Comparison of ENCODE assay signal across 9 mouse cellular contexts in genomic region chr19:24160460-24160859, GRCm38 (mm10).
DNase-seq lines count a peak whose midpoint lies in the region; ATAC-seq and TF ChIP-seq lines count a peak whose summit lies in the region.
"Had no signal": no experiment of that assay in that cellular context is flagged by ENCODE, and none has a peak within 500 bp of the region (broad histone marks: within the 10 kb centered on the region; RNA-seq: fewer than 3 reads in every experiment).

No protein-coding gene starts in this region.

- H3K9ac ChIP-seq in lung, embryonic 15.5 days, result no peak overlapping the region
- H3K9ac ChIP-seq in forebrain, embryonic 14.5 days (ENCODE audit: low read length), result 0 out of 2 replicates have a peak overlapping the region, but pooled peaks have one; percentile 5
- H3K9ac ChIP-seq in stomach, postnatal 0 days (ENCODE audit: low read length), result no peak overlapping the region
- H3K9ac ChIP-seq: limb, embryonic 15.5 days had no signal

- no peak for TF ChIP-seq EP300 in stomach, postnatal 0 days (optimal IDR thresholded peaks at IDR 0.05)

- TF ChIP-seq CTCF in stomach, postnatal 0 days (IDR thresholded peaks at IDR 0.05; ENCODE audit: low read depth), result no peak

- H3K27me3 ChIP-seq in lung, embryonic 15.5 days, result no peaks in the 10 kb centered on the region
- H3K27me3 ChIP-seq in forebrain, embryonic 14.5 days (replicated peaks; ENCODE audit: control insufficient read depth, insufficient read depth, low read length), result no peaks in the 10 kb centered on the region
- H3K27me3 ChIP-seq in midbrain, embryonic 10.5 days (ENCODE audit: low read depth, poor library complexity, severe bottlenecking), result no peaks in the 10 kb centered on the region
- H3K27me3 ChIP-seq in stomach, postnatal 0 days (ENCODE audit: control insufficient read depth, insufficient read depth, low read length), result no peaks in the 10 kb centered on the region
- H3K27me3 ChIP-seq: limb, embryonic 15.5 days had no signal

- peaks cover 53% of the 10 kb centered on the region for H3K4me1 ChIP-seq in lung, embryonic 15.5 days
- peaks cover 11% of the 10 kb centered on the region for H3K4me1 ChIP-seq in forebrain, embryonic 14.5 days (ENCODE audit: control insufficient read depth, insufficient read depth, low read length)
- H3K4me1 ChIP-seq in midbrain, embryonic 10.5 days, result peaks cover 41% of the 10 kb centered on the region
- 0 out of 2 replicates have a peak, but pooled peaks cover 3% of the 10 kb centered on the region for H3K4me1 ChIP-seq in stomach, postnatal 0 days (replicated peaks; ENCODE audit: control insufficient read depth, insufficient read depth)

- ATAC-seq in lung, embryonic 15.5 days (ENCODE audit: borderline replicate concordance, extremely low read depth, low FRiP score, low TSS enrichment), result peak; percentile 63; the same call in 1 of the 2 replicates
- peak; percentile 70 for ATAC-seq in forebrain, embryonic 14.5 days
- ATAC-seq in stomach, postnatal 0 days (ENCODE audit: low FRiP score, low TSS enrichment), result peak; percentile 58

- H3K4me3 ChIP-seq in lung, embryonic 15.5 days, result no peak overlapping the region
- H3K4me3 ChIP-seq in forebrain, embryonic 14.5 days (ENCODE audit: low read depth, low read length), result no peak overlapping the region
- no peak overlapping the region for H3K4me3 ChIP-seq in midbrain, embryonic 10.5 days
- no peak overlapping the region for H3K4me3 ChIP-seq in stomach, postnatal 0 days (ENCODE audit: low read depth, low read length)
- H3K4me3 ChIP-seq: erythroblast, embryonic 14.5 days; limb, embryonic 15.5 days had no signal

- 17% methylated on average over 8 of the region's 8 CpGs for WGBS in lung, embryonic 15.5 days
- 9% methylated on average over 8 of the region's 8 CpGs for WGBS in forebrain, embryonic 14.5 days
- 37% methylated on average over 8 of the region's 8 CpGs for WGBS in midbrain, embryonic 10.5 days
- 46% methylated on average over 8 of the region's 8 CpGs for WGBS in stomach, postnatal 0 days

- no peaks in the 10 kb centered on the region for H3K36me3 ChIP-seq in lung, embryonic 15.5 days
- H3K36me3 ChIP-seq in forebrain, embryonic 14.5 days (ENCODE audit: control insufficient read depth, insufficient read depth, low read length), result no peaks in the 10 kb centered on the region
- H3K36me3 ChIP-seq in midbrain, embryonic 10.5 days, result no peaks in the 10 kb centered on the region
- no peaks in the 10 kb centered on the region for H3K36me3 ChIP-seq in stomach, postnatal 0 days (ENCODE audit: control insufficient read depth, insufficient read depth, low read length)
- H3K36me3 ChIP-seq: limb, embryonic 15.5 days had no signal

- H3K9me3 ChIP-seq in lung, embryonic 15.5 days, result no peaks in the 10 kb centered on the region
- no peaks in the 10 kb centered on the region for H3K9me3 ChIP-seq in forebrain, embryonic 14.5 days (replicated peaks; ENCODE audit: control insufficient read depth, low read length)
- H3K9me3 ChIP-seq in midbrain, embryonic 10.5 days (replicated peaks), result no peaks in the 10 kb centered on the region
- H3K9me3 ChIP-seq in stomach, postnatal 0 days (ENCODE audit: control insufficient read depth, low read length), result no peaks in the 10 kb centered on the region
- H3K9me3 ChIP-seq: limb, embryonic 15.5 days had no signal

- H3K27ac ChIP-seq in lung, embryonic 15.5 days, result peak overlapping the region; percentile 73
- no peak overlapping the region for H3K27ac ChIP-seq in forebrain, embryonic 14.5 days (ENCODE audit: low read depth, low read length)
- no peak overlapping the region for H3K27ac ChIP-seq in midbrain, embryonic 10.5 days (replicated peaks)
- H3K27ac ChIP-seq in stomach, postnatal 0 days (replicated peaks), result no peak overlapping the region
- H3K27ac ChIP-seq: limb, embryonic 15.5 days had no signal

- peak overlapping the region; percentile 28; the same call in 1 of the 2 replicates for H3K4me2 ChIP-seq in lung, embryonic 15.5 days
- no peak overlapping the region for H3K4me2 ChIP-seq in forebrain, embryonic 14.5 days (ENCODE audit: low read length)
- H3K4me2 ChIP-seq in stomach, postnatal 0 days (replicated peaks; ENCODE audit: low read depth), result no peak overlapping the region
- H3K4me2 ChIP-seq: limb, embryonic 15.5 days had no signal

- no peak for DNase-seq in lung, adult 18-20 months
- DNase-seq in forebrain, embryonic 14.5 days (ENCODE audit: low spot score), result peak; percentile 66
- peak; percentile 26 for DNase-seq in midbrain, embryonic 10.5 days (ENCODE audit: low spot score)
- peak; percentile 43 for DNase-seq in stomach, postnatal 0 days (ENCODE audit: low spot score)
- no peak for DNase-seq in gastrocnemius, adult 8-10 months (ENCODE audit: low spot score in 2 of 2)
- DNase-seq in cerebellum, adult 9-10 months, result no peak

Comparison
In these comparisons a context has a peak if more than half of its experiments do, and no peak if none do; other contexts are left out.
1. DNase-seq: peak in forebrain, embryonic 14.5 days (single experiment), midbrain, embryonic 10.5 days (single experiment) and stomach, postnatal 0 days (single experiment); none in lung, adult 18-20 months (0 of 2), gastrocnemius, adult 8-10 months (0 of 2) and cerebellum, adult 9-10 months (single experiment).
2. Peak in every context shown above with its lines, with median percentiles within 50 percentile points of each other: ATAC-seq.